Mouse (Mus musculus) intestine, embryonic 16.5 days (tissue): ENCODE measurements around the gene B4galnt1. TPM values are rescaled to one million over a fixed set of nuclear protein-coding genes. Genes with fewer than 3 reads are reported as not detected.

Experiments
- ATAC-seq: fragments of 200-750 bp; cut with Nextera tagmentation; 2 replicates; pipeline ENCODE4 v1.8.0; 2017; ENCODE audit warnings: moderate TSS enrichment, moderate library complexity
- H3K27ac ChIP-seq: fragments of 300-500 bp; sonication (generic); 2 replicates; pipeline ENCODE4 v1.5.1; 2014; ENCODE audit warnings: mild to moderate bottlenecking, low read length
- H3K27me3 ChIP-seq: fragments of 300-500 bp; sonication (generic); replicated peaks from 2 replicates; pipeline ENCODE4 v1.6.1; 2014; ENCODE audit warnings: low read length, control low read depth, mixed read lengths; ENCODE audit not compliant: control insufficient read depth, insufficient read depth
- H3K36me3 ChIP-seq: fragments of 300-500 bp; sonication (generic); 2 replicates; pipeline ENCODE4 v1.6.1; 2014; ENCODE audit warnings: low read length, control low read depth; ENCODE audit not compliant: control insufficient read depth, insufficient read depth
- H3K4me1 ChIP-seq: fragments of 300-500 bp; sonication (generic); 2 replicates; pipeline ENCODE4 v1.6.1; 2014; ENCODE audit warnings: low read length, control low read depth, mixed read lengths; ENCODE audit not compliant: control insufficient read depth, insufficient read depth
- H3K4me2 ChIP-seq: fragments of 300-500 bp; sonication (generic); 2 replicates; pipeline ENCODE4 v1.6.1; 2014; ENCODE audit warnings: low read depth, low read length, control low read depth
- H3K4me3 ChIP-seq: fragments of 300-500 bp; sonication (generic); 2 replicates; pipeline ENCODE4 v1.5.1; 2014; ENCODE audit warnings: mild to moderate bottlenecking, low read length
- H3K9ac ChIP-seq: fragments of 300-500 bp; sonication (generic); 2 replicates; pipeline ENCODE4 v1.6.1; 2014; ENCODE audit warnings: low read depth, low read length
- H3K9me3 ChIP-seq: fragments of 300-500 bp; sonication (generic); 2 replicates; pipeline ENCODE4 v1.6.1; 2016; ENCODE audit warnings: low read length, control low read depth; ENCODE audit not compliant: control insufficient read depth
- whole genome bisulfite sequencing: fragments of 180-500 bp; shearing (Covaris S2); extraction: QIAGEN DNeasy Blood & Tissue Kit; methylation state at CpG from one replicate; pipeline ENCODE4 v1.1.7; 2014; 5-methylcytosine and 5-hydroxymethylcytosine counted together
- polyA plus RNA-seq: library from polyadenylated mRNA; unstranded; fragments of >200 nt; fragmentation: Nextera tagmentation; extraction: Ambion mirVana; gene quantifications from 2 replicates; pipeline ENCODE4 v1.2.1, GENCODE M21; 2015

The B4galnt1 gene
- polyA plus RNA-seq, 1 experiment from 2014 or later: 65.6 TPM

DNA sequence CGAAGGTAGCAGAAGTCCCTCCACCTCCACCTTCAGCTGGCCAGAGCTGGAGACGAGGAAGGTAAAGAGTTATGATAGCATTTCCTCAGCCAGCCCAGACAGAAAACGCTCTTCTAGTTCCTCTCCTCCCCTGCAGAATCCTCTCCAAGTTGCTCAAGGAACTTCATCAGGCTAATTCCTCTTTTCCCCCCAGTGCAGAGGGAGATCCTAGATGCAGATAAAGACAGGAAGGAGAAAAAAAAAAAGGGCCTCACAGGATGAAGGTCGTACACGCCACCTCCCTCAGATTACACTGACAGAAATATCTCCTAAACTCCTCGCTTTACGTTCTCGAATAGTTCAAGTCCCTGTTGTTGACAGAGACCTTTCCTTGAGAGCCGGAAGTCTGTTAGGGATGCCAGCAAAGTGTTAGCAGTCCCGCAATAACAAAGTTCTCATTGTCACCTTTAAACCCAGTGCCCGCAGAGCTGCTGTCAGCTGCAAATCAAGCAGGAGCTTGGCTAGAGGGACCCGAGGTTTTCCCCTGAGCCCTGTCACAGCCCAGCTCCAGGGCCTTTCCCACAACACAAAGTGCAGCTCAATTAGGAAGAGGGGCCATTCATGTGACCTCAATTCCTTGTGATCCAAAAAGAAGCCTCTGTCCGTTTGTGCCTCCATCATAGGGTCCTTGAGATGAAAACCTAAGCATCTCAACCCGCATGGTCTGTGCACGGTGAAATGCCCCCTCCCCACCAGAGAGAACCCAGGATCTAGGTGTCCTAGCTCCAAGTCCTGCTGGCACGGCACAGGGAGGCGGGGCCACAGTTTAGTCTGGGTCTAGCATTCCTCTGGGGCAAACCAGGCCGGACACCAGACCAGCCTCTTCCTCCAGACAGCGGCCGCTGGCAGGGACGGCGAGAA, 29.7 kb downstream of the B4galnt1 start:
- peak overlapping the region; percentile 94 for H3K4me2 ChIP-seq
- peak; percentile 56 for ATAC-seq
- H3K27ac ChIP-seq: peak overlapping the region; percentile 90
- no peaks in the 10 kb centered on the region for H3K9me3 ChIP-seq
- peaks cover 19% of the 10 kb centered on the region for H3K4me1 ChIP-seq
- peaks cover 13% of the 10 kb centered on the region; the same call in 1 of the 2 replicates for H3K36me3 ChIP-seq
- peak overlapping the region; percentile 90 for H3K9ac ChIP-seq
- peak overlapping the region; percentile 92 for H3K4me3 ChIP-seq
- WGBS: 9% methylated on average over 22 of the region's 22 CpGs
- H3K27me3 ChIP-seq: no peaks in the 10 kb centered on the region

DNA sequence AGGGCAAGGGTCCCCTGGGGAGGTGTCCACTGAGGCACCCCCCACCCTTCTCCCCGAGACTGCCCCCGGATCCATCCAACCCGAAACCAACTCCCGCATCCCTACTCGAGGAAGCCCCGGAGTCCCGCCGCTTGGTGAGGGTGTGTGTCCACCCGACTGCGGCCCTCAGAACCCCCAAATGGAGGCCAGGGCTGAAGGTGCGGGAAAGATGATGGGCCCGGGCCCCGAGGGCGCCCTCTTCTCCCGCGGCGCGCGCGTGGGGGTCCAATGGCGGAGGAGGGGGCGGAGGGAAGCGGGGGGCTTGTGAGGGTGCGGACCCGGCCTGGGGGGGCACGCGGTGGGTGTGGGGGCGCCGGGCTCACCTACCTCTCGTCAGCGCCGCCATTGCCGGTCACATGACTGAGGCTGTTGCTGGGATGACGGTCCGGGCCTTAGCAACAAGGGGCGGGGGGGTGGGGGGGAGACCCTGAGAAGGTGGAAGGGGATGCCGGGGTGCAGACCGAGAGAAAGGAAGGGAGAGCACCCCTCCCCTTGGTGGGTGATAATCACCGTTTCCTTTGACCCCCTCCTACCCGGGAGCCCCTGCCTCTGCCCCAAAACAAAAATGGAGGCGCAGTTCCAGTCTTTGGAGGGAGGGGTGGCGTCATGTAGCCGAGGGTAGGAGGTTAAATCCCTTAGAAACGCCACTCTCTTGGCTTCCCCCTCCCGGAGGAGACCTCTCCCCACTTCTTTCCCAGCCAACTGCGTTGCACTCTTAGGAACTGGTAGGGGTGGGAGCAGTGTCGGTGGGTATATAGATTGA, 30.5 kb downstream of the B4galnt1 start, which contains the start of gene Dtx3:
TSS of gene Dtx3 (minus strand) at position 401 of the 802 bp plus-strand sequence.
- peak; percentile 47 for ATAC-seq
- Histone ChIP-seq H3K4me3 (peak within 1 kb of the TSS; percentile 92), H3K4me2 (peak within 1 kb of the TSS; percentile 94), H3K27me3 (no peaks in the 10 kb centered on the region), H3K27ac (peak within 1 kb of the TSS; percentile 90), H3K9ac (peak within 1 kb of the TSS; percentile 90), H3K36me3 (peaks cover 13% of the 10 kb centered on the region; the same call in 1 of the 2 replicates), H3K4me1 (peaks cover 14% of the 10 kb centered on the region), H3K9me3 (no peaks in the 10 kb centered on the region)
- 0% methylated on average over 41 of the region's 47 CpGs for WGBS

DNA sequence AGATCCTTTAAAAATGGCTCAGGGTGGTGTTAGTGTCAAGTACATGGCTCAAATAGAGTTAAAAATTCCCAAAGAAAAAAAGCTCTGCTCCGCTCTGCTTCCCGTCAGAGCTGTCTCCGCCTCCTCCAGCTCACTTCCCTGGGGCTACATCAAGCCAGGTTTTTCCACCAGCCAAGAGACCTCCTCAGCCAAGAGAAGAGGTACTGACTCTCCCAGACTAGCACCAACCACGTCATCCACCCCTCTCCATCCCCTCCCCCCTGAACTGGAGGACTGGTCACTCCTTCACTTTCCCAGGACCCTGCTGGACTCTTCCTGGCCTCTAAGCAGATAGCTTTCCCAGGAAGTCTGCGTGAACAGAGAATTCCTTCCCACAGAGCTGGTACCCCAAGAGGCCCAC, 31.4 kb downstream of the B4galnt1 start:
- no peaks in the 10 kb centered on the region for H3K27me3 ChIP-seq
- H3K9me3 ChIP-seq: no peaks in the 10 kb centered on the region
- H3K4me3 ChIP-seq: peak overlapping the region; percentile 92
- WGBS: 12% methylated on average over 5 of the region's 5 CpGs
- H3K27ac ChIP-seq: peak overlapping the region; percentile 90
- ATAC-seq: peak; percentile 70
- H3K4me2 ChIP-seq: peak overlapping the region; percentile 94
- peaks cover 13% of the 10 kb centered on the region; the same call in 1 of the 2 replicates for H3K36me3 ChIP-seq
- H3K9ac ChIP-seq: peak overlapping the region; percentile 90
- peaks cover 13% of the 10 kb centered on the region for H3K4me1 ChIP-seq

DNA sequence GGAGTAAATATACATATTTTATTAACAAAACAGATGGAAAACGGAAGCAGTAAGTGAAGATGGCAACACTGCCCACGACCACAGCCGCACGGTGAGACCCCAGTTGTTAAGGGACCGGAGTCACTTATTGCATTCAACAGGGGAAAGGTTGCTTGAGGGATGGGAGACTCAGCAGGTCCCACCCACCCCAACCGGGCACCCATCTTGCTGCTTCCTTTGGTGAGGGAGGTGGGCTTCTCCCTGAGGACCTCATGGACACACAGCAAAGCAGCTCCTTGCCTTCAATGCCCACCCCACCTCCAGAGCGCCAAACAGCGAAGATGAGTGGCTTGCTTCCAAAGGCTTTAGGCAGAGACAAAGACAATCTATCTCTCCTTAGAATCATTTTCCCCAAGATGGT, 32.1 kb downstream of the B4galnt1 start:
- peaks cover 14% of the 10 kb centered on the region; the same call in 1 of the 2 replicates for H3K36me3 ChIP-seq

DNA sequence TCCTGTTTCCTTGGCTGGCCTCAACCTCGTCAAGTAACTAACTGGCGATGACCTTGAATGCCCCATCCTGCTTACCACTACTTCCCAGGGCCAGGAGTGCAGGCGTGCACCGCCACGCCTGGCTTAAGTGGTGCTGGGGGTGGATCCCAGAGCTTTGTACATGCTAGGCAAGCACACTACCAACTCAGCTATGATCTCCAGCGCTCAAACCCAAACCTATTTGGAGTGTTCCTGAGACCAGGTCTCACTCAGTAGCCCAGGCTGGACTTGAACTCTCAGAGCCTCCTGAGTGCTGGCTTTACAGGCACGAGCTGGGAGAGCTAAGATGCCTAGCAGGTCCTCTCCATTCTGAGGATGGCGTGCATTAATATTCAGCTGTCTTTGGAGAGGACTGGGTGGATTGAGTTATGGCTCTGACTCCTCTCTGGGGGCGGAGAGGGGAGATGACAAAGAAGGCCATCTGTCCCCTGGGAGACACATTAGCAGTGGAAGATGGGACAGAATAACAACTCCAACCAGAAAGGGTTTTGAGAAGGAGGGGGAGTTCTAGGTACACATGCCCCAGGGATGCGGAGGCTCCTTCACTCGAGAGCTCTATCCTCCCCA, 32.6 kb downstream of the B4galnt1 start:
- H3K4me3 ChIP-seq: no peak overlapping the region
- H3K9me3 ChIP-seq: no peaks in the 10 kb centered on the region
- H3K27me3 ChIP-seq: no peaks in the 10 kb centered on the region
- 79% methylated on average over 11 of the region's 11 CpGs for WGBS
- H3K9ac ChIP-seq: no peak overlapping the region
- no peak overlapping the region for H3K4me2 ChIP-seq
- H3K4me1 ChIP-seq: peaks cover 13% of the 10 kb centered on the region
- no peak for ATAC-seq
- peaks cover 14% of the 10 kb centered on the region; the same call in 1 of the 2 replicates for H3K36me3 ChIP-seq
- H3K27ac ChIP-seq: no peak overlapping the region

More for the DNA sequence above, 32.1 kb downstream of the B4galnt1 start:
- peaks cover 13% of the 10 kb centered on the region for H3K4me1 ChIP-seq
- WGBS: 92% methylated on average over 8 of the region's 8 CpGs
- no peak overlapping the region for H3K27ac ChIP-seq
- H3K4me2 ChIP-seq: no peak overlapping the region
- ATAC-seq: no peak
- H3K9me3 ChIP-seq: no peaks in the 10 kb centered on the region
- H3K9ac ChIP-seq: no peak overlapping the region
- H3K27me3 ChIP-seq: no peaks in the 10 kb centered on the region
- H3K4me3 ChIP-seq: no peak overlapping the region

GRCm38 (mm10) chr10:127198492-127198891, 33.5 kb downstream of the B4galnt1 start:
- Histone ChIP-seq H3K36me3 (peaks cover 10% of the 10 kb centered on the region; the same call in 1 of the 2 replicates), H3K4me1 (peaks cover 13% of the 10 kb centered on the region), H3K4me3 (no peak overlapping the region), H3K27ac (no peak overlapping the region), H3K27me3 (no peaks in the 10 kb centered on the region), H3K9me3 (no peaks in the 10 kb centered on the region), H3K4me2 (no peak overlapping the region), H3K9ac (no peak overlapping the region)
- WGBS: 53% methylated on average over 2 of the region's 2 CpGs
- ATAC-seq: no peak

DNA sequence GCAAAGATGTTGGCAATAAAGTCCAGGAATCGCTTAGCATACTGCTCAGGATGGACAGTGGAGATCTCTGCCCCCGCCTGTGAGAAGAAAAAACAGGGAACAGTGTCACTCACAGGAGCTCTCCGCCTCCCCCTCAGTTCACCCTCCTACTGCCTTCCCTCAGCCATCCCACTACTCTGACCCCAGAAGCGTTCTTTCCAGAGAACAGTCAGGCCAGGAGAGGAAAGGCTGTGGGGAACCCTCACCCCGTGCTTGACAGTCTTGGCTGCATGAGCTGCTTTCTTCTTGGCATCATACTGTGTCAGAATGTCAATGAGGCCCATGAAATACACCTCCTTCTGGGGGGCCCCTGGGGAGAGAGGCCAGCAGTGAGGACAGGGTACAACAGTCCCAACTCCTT, 34.0 kb downstream of the B4galnt1 start:
- no peaks in the 10 kb centered on the region for H3K27me3 ChIP-seq
- no peak overlapping the region for H3K4me2 ChIP-seq
- H3K9ac ChIP-seq: no peak overlapping the region
- no peak overlapping the region for H3K27ac ChIP-seq
- no peaks in the 10 kb centered on the region for H3K9me3 ChIP-seq
- no peak overlapping the region for H3K4me3 ChIP-seq
- WGBS: 76% methylated on average over 5 of the region's 5 CpGs
- peaks cover 10% of the 10 kb centered on the region; the same call in 1 of the 2 replicates for H3K36me3 ChIP-seq
- no peak for ATAC-seq
- peaks cover 13% of the 10 kb centered on the region for H3K4me1 ChIP-seq

GRCm38 (mm10) chr10:127199474-127199873, 34.4 kb downstream of the B4galnt1 start:
- 88% methylated on average over 11 of the region's 11 CpGs for WGBS
- Histone ChIP-seq H3K9me3 (no peaks in the 10 kb centered on the region), H3K36me3 (peaks cover 10% of the 10 kb centered on the region; the same call in 1 of the 2 replicates), H3K4me1 (peaks cover 9% of the 10 kb centered on the region), H3K4me3 (no peak overlapping the region), H3K4me2 (no peak overlapping the region), H3K9ac (no peak overlapping the region), H3K27ac (no peak overlapping the region), H3K27me3 (no peaks in the 10 kb centered on the region)
- ATAC-seq: no peak

- Histone ChIP-seq H3K27ac (no peak overlapping the region), H3K36me3 (peaks cover 10% of the 10 kb centered on the region; the same call in 1 of the 2 replicates), H3K4me3 (no peak overlapping the region), H3K4me2 (no peak overlapping the region), H3K27me3 (no peaks in the 10 kb centered on the region), H3K9me3 (no peaks in the 10 kb centered on the region), H3K4me1 (peaks cover 3% of the 10 kb centered on the region; the same call in 1 of the 2 replicates), H3K9ac (no peak overlapping the region)
- no peak for ATAC-seq
- 82% methylated on average over 8 of the region's 8 CpGs for WGBS
Measured at GRCm38 (mm10) chr10:127200279-127200678, 35.3 kb downstream of the B4galnt1 start.
